Mouse (Mus musculus): ENCODE data around the gene Itpkb.

DNA sequence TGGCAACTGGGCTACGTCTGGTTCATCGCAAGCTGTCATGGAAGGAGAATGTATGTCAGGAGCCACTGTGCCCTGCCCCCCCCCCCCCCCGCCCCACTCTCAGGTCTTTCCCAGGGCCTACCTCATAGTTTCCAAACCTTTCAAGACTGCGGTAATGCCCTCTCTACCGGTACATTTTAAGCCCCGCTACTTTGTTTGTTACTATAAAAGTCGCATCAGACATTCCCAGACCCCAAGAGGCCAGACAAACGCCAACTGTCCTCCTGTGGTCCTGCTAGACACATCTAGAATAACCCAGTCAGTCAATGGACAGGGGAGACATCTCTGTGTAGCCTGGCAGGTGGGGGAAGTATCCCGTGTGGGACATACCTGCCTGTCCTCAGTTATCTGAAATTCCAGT is 28.2 kb downstream of the Itpkb start:
- TF ChIP-seq GATA1 (IDR thresholded peaks at IDR 0.05; ENCODE audit: borderline replicate concordance, low read length) (no peak), FLI1 (IDR thresholded peaks at IDR 0.05; ENCODE audit: low read length) (no peak)

All from megakaryocyte, embryonic 14.5 days (primary cell).